Mouse (Mus musculus) cerebellum, adult 2 months (tissue): Measurements from ENCODE around the gene Crlf1.

Experiments used
- CTCF ChIP-seq: fragments of 200-500 bp; IDR thresholded peaks from 2 replicates; pipeline ENCODE4 v1.5.1; 2011; ENCODE audit warnings: low read depth, mild to moderate bottlenecking, control low read depth, low read length, moderate library complexity, borderline replicate concordance; ENCODE audit not compliant: insufficient read depth
- POLR2A ChIP-seq: fragments of 200-500 bp; IDR thresholded peaks from 2 replicates; pipeline ENCODE4 v1.6.1; 2011; ENCODE audit warnings: low read length, control low read depth, borderline replicate concordance; ENCODE audit not compliant: insufficient read depth

DNA sequence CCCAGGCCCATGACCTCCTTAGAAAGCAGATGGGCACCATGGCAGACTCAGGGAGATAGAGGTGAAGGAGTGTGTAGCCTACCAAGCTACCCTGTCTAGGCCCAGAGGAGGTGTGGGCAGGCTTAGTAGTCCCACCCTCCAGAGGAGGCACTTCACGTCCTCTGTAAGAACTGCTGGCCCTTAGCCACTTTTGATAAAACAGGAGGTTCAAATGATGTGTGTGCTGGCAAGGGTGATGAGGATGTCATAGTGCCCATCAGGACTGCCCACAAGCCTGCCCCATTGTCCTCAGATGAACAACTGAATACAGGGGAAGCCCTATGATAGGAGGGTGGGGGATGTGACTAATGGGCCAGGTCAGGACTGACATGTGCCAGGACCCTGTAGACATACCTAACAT, 59.9 kb downstream of the Crlf1 start:
- TF ChIP-seq POLR2A (no peak), CTCF (no peak)
